Mouse (Mus musculus): Measurements from ENCODE around the gene Psap.

The Psap gene

DNA sequence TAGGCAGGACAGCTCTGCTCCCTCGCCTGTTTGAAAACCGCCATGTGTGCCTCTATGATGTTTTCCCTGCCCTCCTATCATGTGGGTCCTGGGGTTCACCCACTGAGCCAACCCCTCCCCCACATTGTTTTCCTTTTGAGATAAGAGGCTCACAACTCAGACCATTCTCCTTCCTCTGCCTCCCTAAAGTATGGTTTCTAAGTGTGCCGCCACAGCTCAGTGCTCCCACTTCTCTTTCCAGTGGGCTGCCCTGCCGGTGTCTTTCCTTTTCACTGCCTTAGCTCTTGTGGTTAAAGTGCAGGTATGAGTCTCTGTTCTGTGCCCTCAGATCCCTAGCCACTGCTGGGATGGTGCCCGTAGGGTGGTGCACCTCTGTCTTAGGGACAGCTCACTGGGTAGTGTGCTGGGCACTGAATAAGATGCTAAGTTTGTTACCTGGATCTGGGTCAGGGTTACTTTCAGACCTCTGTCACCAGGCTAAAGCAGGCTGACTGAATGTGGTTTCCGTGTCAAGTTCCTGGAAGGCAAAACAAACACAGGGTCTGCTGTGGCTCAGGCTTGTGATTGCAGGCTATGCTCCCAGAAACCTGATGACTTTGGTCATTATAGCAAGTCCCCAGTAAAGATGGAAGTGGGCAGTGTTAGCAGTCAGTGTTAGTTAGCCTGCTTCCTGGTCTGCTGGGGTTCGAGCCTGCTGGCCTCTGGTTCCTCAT, 12.8 kb downstream of the Psap start:
- no peak for DNase-seq

DNA sequence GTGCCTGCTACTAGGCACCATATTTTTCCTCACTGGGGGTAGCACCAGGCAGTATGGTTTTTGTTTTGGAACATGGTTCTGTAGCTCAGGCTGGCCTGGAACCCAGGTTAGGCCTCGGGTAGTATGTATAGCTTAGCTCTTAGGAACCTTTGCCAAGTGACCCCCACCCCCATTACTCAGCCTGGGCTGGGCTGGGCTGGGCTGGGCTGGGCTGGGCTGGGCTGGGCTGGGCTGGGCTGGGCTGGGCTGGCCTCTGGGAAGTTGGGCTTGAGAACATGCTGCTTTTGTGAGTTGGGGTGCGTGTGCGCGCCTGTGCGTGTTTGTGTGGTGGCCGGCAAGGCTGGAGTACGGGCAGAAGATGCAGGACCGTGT, 13.3 kb downstream of the Psap start:
- DNase-seq, result no peak

DNA sequence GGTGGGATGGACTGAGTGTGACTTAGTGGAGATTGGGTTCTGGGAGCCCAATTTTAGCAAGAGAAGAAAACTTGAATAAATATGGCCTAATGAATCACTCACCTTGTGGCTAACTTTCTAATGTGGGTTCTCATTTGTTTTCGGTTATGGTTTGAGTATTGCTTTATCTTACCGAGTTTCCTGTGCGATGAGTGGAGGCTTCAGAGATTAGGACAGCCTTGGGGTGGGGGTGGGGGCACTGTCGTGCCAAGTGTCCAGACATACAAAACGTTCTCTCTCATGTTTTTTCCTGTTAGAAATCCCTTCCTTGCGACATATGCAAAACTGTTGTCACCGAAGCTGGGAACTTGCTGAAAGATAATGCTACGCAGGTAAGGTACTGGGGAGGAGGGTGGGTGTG, 14.8 kb downstream of the Psap start:
- DNase-seq, result no peak

DNA sequence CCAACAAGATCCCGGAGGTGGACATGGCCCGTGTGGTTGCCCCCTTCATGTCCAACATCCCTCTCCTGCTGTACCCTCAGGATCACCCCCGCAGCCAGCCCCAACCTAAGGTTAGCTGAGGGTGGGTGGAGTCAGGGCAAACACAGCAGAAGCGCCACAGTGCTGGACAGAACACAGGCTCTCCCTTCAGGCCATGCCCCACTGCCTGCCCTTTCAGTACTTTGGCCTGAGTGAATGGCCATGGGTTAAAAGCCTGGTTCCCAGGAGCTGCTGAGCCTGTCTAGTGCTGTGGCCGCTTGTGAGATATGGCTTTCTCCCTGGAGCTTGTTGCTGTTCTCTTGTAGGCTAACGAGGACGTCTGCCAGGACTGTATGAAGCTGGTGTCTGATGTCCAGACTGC, 17.2 kb downstream of the Psap start:
- no peak for DNase-seq

DNA sequence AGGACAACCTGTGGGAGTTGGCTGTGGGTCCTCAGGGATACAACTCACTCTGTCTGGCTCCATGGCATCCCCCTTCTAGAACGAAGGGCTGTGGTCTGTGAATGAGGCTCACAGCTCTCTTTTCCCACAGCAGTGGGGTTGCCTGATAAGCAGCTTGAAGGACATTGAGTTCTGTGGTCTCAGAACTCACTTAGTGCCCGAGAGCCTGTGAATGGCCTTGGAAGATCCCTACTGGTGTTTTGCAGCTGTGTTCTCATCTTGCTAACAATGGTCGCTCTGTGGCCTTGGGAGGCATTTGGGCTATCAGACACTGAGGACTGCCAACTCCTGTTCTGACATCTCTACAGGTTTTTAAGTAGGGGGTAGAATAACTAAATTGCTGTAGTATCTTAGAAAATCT, 17.9 kb downstream of the Psap start:
- no peak for DNase-seq

DNA sequence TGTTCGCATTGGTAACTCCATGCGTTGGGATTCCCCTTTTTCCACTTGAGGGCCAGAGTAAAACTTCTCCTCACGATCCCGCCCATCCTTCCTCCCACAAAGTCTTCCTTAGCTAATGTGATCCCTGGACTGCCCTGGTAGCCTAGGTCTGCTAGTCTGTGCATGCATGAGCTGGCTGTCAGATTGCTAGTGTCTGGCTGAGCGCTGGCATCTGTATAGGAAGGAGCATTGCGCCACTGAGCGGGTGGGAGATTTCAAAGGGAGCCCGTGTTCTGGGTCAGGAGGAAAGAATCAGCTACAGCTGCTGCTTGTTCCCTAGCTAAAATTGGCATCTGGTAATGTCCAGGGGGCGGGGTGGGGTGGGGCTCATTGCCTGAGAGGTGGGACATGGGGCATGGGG, 18.6 kb downstream of the Psap start:
- DNase-seq, result peak; percentile 50

DNA sequence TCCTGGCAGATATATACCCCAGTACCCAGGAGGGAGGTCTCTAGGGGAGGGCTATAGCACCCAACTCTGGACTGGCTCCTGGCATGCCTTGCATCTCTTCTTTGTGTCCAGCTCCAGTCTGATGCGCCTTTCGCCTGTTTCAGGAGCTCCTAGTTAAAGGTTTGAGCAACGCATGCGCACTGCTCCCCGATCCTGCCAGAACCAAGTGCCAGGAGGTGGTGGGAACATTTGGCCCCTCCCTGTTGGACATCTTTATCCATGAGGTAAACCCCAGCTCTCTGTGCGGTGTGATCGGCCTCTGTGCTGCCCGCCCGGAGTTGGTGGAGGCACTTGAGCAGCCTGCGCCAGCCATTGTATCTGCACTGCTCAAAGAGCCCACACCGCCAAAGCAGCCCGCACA, 22.2 kb downstream of the Psap start:
- DNase-seq, result no peak

DNA sequence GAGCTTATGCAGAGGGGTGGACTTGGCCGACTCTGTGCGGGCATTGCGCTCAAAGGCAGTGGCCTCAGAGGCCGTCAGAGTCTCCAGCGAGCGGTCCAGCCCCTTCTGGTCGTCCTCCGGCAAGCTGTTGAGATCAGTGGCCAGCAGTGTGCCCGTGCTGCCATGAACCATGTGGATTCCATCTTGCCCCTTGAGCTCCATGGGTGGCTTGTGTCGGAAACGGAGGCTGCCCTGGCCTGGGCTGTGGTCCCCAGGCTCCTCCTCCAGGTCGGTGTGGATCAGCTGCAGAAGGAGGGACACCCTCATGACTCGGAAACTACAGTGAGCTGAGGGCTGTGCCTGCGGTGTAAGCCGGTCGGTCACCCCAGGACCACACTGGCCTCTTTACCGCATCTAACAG, 26.0 kb downstream of the Psap start:
- DNase-seq, result no peak

DNA sequence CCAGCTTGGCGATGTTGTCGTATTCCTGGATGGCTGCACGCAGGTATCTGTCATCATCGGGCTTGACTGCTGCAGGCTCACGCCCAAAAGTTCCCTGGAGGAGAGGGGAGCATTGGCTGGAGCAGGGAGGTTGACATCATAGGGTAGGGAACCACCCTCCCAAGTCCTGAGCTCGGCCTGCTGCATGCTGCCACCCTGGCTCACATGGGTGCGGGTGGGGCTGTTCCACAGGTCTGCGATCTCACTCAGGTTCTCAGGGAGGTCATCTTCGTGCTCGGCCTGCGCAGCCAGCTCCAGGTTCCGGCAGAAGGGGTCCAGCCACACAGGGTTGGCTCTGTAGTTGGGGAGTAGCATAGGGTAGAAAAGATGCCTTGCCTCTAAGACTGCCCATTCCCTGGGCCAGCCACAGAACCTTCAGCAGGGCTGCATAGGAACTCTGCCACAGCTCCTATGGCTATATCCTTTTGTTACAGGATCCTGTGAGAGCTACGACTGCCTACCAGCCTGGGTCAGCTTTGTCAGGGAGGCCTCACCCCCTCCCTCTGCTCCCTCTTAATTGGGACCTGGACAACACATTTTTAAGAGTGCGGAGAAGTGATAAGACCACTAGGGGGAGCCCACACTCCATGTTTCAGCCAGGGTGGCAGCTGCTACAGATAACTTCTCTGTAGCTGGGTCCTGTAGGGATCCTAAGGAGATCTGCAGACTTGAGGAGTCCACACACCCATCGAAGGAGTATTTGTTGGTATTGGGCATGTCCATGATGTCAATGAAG, 27.6 kb downstream of the Psap start:
- DNase-seq, result peak; percentile 93

DNA sequence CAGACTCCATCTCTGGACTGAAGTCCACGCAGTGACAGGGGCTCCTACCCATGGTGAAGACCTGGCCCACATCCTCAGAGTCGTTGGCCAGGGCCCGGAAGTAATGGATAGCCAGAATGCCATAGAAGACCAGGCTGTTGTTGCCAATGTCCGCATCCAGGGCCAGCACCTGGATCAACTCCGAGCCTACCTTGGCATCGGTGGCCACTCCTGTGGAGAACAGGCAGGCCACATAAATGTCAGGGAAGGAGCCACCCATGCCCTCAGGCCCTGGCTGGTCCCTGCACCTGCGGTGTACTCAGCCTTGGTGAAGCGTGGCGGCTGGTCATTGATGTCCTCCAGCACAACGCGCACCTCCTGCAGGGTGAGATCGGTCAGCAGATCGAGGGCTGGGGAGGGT, 33.2 kb downstream of the Psap start:
- no peak for DNase-seq

DNA sequence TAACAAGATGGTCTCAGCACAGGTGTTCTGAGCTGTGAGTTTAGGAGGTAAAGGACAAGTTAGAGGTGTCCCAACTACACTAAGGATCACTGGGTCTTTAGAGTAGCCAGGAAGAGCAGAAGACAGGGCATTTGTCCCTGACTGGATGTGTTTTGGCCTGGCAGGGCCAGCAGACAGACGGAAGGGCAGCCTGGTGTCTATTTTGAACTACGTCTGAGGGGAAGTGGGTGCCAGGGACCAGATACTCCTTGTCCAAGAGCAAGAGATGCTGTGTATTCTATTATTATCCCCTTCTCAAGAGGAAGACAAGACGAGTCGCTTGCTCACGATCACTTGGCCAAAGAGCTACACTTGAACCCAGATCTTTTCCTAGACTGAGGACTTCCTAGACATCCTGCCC, 36.2 kb downstream of the Psap start:
- DNase-seq, result no peak

DNA sequence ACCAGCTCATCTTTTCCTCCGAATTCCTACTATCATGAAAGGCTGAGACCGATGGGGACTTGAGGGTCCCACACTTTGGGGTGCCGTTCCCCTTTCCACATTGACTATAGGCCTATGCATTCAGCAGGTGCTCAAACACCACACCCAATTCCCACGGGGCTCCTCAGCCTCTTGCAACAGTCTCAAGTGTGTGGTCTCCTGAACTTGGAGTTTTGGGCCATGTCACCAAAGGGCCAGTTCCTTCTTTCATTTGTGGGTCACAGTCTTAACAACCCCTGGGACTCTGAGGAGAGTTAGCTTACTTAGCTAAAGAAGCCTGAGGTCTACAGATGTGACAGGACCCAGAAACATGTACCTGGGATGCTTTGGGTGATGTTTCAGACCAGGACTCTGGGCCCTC, 38.7 kb downstream of the Psap start:
- DNase-seq, result no peak

DNA sequence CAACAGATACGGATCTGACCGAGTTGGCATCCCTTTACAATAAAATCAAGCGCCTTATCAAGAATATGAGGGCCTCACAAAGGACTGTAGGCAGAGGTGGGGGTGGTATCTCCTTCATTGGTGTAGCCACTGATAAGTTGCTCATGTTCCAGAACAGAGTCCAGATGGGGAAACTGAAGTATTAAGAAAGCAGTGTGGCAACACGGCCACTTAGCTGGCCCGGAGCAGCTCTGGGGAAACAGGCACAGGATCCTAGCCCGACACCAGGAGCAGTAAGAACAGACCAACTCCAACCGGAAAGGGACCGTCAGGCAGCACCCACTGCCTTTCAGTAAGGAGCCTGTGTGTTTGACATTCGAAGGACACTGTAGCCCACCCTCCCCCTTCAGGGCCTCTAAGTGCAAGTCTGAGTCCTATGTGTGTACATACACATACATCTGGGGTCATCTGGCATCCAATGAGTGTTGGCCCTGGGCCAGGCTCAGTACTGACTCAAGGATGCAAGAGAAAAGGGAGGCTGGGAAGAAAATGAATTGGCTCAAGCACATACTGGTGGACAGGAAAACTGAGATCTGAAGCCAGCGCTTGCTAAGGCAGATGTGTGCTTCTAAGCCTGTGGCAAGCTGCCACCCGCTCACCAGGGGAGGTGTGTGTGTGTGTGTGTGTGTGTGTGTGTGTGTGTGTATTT, 51.7 kb downstream of the Psap start:
- no peak for DNase-seq

DNA sequence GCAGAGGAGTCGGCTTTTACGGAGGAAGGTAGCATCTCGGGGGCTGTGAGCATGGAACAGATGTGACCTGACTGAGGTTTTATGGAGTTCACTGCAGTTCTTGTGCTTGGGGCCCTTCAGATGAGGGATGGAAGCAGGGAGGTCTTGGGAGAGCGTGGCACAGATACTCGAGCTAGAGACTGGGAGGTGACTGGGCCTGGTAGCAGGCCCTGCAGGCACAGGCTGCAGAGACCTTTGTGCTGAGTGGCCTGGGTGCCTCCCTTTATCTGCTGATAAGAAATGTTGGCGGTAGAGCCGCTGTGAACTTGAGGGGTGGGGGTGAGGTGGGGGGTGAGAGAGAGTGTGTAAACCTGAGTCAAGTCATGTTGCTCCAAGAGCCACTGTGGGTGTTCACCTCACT, 57.2 kb downstream of the Psap start:
- no peak for DNase-seq

DNA sequence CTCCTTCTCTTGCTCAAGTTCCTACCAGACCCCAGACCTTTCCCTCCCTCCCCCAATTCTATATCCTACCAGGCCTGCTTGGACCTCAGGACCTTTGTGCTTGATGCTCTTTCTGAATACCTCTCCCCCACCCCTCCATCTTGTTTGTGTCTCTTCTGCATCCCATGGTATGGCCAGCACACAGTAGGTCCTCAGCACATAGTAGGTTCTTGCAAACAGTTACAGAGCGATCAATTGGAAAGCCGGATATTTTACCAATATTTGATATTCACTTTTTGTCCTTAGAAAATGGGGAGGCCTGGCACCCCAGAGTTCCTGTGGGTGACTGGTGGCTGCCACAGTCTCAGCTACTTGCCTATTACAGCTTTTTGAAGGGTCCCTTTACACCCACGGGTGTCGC, 57.6 kb downstream of the Psap start:
- DNase-seq, result no peak

DNA sequence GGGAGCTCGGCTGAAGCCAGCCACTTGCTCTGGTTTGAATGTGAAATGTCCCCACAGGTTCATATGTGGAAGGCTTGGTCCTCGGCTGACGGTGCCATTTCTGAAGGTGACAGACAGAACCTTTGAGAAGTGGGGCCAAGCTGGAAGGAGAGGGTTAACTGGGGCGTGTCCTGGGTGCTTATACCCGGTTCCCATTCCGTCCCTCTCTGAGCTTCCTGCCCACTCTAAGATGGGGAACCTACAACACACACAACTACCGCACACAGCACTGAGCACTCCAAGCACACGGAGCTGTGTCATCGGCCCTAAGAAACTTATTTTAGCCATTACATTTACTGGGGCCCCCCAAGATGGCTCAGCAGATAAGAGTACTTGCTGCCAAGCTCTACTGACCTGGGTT, 64.1 kb downstream of the Psap start:
- DNase-seq, result no peak

DNA sequence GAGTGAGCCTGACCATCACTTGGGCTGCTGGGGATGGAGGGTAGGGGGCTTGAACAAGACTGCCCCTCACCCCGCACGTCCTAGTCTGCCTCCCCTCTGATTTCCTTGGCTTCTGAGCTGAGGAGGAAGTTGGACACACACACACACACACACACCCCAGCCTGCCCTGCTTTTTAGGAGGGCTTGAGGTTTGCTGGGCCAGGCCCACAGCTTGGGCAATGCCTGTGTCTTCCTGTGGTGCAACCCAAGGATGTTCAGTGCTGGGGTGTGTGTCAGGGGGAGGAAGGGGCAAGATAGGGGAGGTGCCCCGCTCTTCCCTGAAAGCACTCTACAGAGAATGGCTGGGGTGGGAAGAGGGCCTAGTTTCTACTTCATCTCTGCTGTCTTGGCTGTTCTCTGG, 66.7 kb downstream of the Psap start:
- no peak for DNase-seq

DNA sequence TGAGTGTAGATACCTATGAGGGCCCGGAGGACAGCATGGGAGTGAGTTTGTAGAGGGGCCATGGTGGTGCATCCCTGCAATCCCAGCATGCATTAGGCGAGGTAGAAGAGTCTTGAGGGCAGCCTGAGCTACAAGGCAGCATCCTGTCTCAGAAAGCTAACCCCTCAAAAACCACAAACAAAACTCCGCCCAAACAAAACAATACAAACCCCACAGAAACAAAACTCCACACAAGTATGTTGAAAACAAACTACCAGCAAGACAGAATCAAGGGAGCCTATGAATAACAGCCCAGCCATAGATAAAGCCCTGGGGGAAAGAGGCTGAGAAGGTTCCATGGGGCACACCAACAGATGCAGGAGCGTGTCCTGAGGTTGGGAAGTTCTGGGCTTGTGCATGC, 68.6 kb downstream of the Psap start:
- DNase-seq, result no peak

DNA sequence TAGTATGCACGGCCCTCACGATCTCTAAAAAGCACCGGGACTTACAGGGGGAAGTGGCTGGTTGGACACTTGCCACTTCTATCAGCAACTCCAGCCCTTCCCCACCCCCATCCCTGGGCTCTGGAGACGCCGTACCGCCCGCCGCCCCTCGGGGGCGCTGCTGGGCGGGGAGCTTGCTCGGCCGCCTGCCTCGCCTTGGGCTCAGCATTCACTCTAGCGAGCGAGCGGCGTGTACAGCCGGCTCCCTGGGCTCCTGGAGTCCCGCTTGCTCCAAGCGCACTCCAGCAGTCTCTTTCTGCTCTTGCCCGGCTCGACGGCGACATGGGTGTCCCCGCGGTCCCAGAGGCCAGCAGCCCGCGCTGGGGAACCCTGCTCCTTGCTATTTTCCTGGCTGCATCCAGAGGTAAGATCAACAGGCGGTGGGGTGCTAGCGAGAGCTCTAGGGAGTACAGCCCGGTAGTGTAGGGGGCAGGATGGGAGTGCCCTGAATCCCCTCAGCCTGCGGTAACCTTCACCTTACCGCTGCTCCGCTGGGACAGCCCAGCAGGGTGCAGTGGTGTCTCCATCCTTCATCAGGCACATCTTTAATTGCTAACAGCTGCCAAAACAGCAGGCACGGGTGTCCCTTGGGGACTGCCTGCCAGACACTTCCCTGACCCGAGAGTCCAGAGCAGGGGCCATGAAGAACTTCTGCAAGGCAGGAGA, 69.4 kb downstream of the Psap start, which contains the start of gene Vsir:
Gene Vsir (plus strand): TSS at position 151 of the 705 bp plus-strand sequence.
- peak; percentile 84 for DNase-seq

DNA sequence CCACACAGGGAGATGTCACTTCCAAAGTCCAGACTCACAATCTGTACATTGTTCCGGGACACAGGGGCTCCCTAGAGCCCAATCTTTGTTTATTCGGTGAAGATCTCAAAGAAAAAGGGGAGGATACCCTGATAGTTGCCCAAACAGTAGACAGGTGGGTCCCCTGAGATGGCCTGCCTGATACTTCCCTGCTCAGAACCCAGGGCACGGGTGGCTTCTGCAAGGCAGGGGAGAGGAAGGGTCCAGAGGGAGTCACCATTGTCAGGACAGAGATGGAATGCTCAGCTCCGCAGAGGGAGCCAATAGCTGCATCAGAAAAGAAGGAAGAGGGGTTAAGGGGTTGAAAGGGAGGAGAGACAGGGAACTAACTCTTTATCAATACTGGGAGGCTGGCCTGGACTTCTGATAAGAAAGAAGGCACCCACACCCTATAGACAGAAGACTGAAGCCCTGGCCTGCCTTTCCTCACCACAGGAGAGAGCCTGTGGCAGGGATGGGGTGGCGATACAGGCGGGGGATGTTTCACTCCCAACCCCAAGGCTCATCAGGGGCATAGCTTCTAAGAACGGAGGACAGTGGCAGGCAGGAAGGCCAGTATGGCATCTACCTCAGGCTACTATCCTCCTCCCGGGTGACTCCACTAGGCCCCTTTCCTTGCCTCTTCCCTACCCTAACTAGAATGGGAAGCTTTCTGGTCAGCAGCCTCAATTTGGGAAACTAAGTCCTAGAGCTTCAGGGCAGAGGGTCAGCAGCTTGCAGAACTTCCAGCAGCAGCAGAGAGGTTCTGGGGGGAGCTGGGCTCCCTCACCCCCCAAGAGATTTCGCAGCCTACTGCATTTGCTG, 70.6 kb downstream of the Psap start:
- DNase-seq, result no peak

DNA sequence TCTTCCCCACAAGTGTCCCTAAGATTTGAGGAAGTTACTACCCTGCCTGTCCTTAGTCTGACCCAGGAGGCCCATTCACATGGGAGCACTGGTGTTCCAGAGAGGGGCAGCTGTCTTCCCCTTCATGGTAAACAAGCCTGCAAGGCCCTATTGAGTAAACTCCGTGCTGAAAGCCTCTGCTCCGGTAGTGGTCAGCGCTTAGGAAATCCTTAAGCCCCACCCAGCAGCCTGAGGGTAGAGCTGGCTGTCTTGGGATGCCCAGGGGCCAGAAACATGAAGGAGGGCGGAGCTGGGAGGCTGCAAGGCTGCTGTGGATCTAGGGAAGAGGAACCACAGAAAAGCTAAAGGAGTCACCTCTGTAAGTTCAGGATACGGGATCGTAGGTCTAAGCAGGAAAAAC, 71.6 kb downstream of the Psap start:
- no peak for DNase-seq

DNA sequence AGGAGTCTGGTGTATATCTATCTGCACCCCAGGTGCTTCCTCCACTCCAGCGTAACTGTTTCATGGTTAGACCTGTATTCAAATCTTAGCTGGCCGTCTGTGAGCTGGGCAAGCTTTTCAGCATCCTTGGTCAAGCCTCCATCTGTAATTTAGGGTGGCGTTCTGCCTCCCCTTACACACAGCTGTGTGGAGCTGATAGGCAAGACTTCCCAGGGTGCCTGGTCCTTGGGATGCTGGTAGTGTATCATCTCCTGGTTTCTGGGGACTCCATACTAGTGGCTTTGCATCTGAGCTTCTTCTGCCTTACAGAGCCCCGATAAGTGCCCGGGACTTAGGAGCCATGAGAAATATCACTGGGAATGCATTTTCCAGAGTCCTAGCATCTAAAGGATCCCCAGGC, 72.2 kb downstream of the Psap start:
- DNase-seq, result no peak
